In genomic region chr14:64574773-64575172, GRCm38 (mm10) we compare ENCODE assay signal across 15 mouse cellular contexts.
DNase-seq lines count a peak whose midpoint lies in the region; ATAC-seq and TF ChIP-seq lines count a peak whose summit lies in the region.
"Had no signal": no experiment of that assay in that cellular context is flagged by ENCODE, and none has a peak within 500 bp of the region (broad histone marks: within the 10 kb centered on the region; RNA-seq: fewer than 3 reads in every experiment).

No protein-coding gene starts in this region.

- no peak for TF ChIP-seq CTCF in left cerebral cortex, adult 2 months (IDR thresholded peaks at IDR 0.05)
- TF ChIP-seq CTCF in liver, postnatal 0 days (IDR thresholded peaks at IDR 0.05; ENCODE audit: low read depth) = no peak

- WGBS in forebrain, embryonic 14.5 days = 69% methylated on average over 6 of the region's 6 CpGs
- WGBS in hindbrain, embryonic 14.5 days = 59% methylated on average over 6 of the region's 6 CpGs
- WGBS in neural tube, embryonic 12.5 days = 69% methylated on average over 6 of the region's 6 CpGs
- WGBS in liver, postnatal 0 days (ENCODE audit: insufficient replicate concordance) = 67% methylated on average over 6 of the region's 6 CpGs

- intact Hi-C loops in left cerebral cortex, adult 2 months (cut with DNase I) = no loop called here

- H3K9me3 ChIP-seq in forebrain, embryonic 14.5 days (replicated peaks; ENCODE audit: control insufficient read depth, low read length) = no peaks in the 10 kb centered on the region
- H3K9me3 ChIP-seq in hindbrain, embryonic 14.5 days (ENCODE audit: control insufficient read depth, low read length) = no peaks in the 10 kb centered on the region
- no peaks in the 10 kb centered on the region for H3K9me3 ChIP-seq in neural tube, embryonic 12.5 days
- no peaks in the 10 kb centered on the region for H3K9me3 ChIP-seq in liver, postnatal 0 days (ENCODE audit: low read length)
- H3K9me3 ChIP-seq: liver, embryonic 15.5 days had no signal

- no peaks in the 10 kb centered on the region for H3K36me3 ChIP-seq in forebrain, embryonic 14.5 days (ENCODE audit: control insufficient read depth, insufficient read depth, low read length)
- no peaks in the 10 kb centered on the region for H3K36me3 ChIP-seq in hindbrain, embryonic 14.5 days (replicated peaks; ENCODE audit: control insufficient read depth, insufficient read depth)
- H3K36me3 ChIP-seq in neural tube, embryonic 12.5 days = no peaks in the 10 kb centered on the region
- H3K36me3 ChIP-seq in liver, postnatal 0 days (replicated peaks; ENCODE audit: insufficient read depth, low read length) = no peaks in the 10 kb centered on the region
- H3K36me3 ChIP-seq: liver, embryonic 15.5 days had no signal

- H3K27ac ChIP-seq in left cerebral cortex, adult 2 months = peak overlapping the region; percentile 99
- peak overlapping the region; percentile 72; the same call in 1 of the 2 replicates for H3K27ac ChIP-seq in forebrain, embryonic 14.5 days (ENCODE audit: low read depth, low read length)
- peak overlapping the region; percentile 95 for H3K27ac ChIP-seq in hindbrain, embryonic 14.5 days
- no peak overlapping the region; the same call in 1 of the 2 replicates for H3K27ac ChIP-seq in neural tube, embryonic 12.5 days
- H3K27ac ChIP-seq in liver, postnatal 0 days (ENCODE audit: low read depth) = no peak overlapping the region
- H3K27ac ChIP-seq: heart, adult 2 months; liver, embryonic 15.5 days; stomach, postnatal 0 days had no signal

- H3K4me2 ChIP-seq in forebrain, embryonic 14.5 days (ENCODE audit: low read length) = peak overlapping the region; percentile 41
- H3K4me2 ChIP-seq in hindbrain, embryonic 14.5 days (replicated peaks) = peak overlapping the region; percentile 57
- peak overlapping the region; percentile 49 for H3K4me2 ChIP-seq in neural tube, embryonic 12.5 days (replicated peaks)
- no peak overlapping the region for H3K4me2 ChIP-seq in liver, postnatal 0 days (ENCODE audit: low read depth, low read length)
- H3K4me2 ChIP-seq: liver, embryonic 15.5 days had no signal

- no peaks in the 10 kb centered on the region for H3K27me3 ChIP-seq in forebrain, embryonic 14.5 days (replicated peaks; ENCODE audit: control insufficient read depth, insufficient read depth, low read length)
- H3K27me3 ChIP-seq in hindbrain, embryonic 14.5 days (ENCODE audit: control insufficient read depth, insufficient read depth, low read length) = no peaks in the 10 kb centered on the region
- no peaks in the 10 kb centered on the region for H3K27me3 ChIP-seq in neural tube, embryonic 12.5 days (replicated peaks)
- 0 out of 2 replicates have a peak, but pooled peaks cover 1% of the 10 kb centered on the region for H3K27me3 ChIP-seq in liver, postnatal 0 days (ENCODE audit: insufficient read depth, low read length)

- H3K4me3 ChIP-seq in left cerebral cortex, adult 2 months = peak overlapping the region; percentile 57
- H3K4me3 ChIP-seq in forebrain, embryonic 14.5 days (ENCODE audit: low read depth, low read length) = peak overlapping the region; percentile 14
- peak overlapping the region; percentile 39 for H3K4me3 ChIP-seq in hindbrain, embryonic 14.5 days (replicated peaks; ENCODE audit: low read length)
- peak overlapping the region; percentile 28 for H3K4me3 ChIP-seq in neural tube, embryonic 12.5 days
- no peak overlapping the region for H3K4me3 ChIP-seq in liver, postnatal 0 days (ENCODE audit: low read depth, low read length)
- H3K4me3 ChIP-seq: heart, adult 2 months; liver, embryonic 15.5 days had no signal

- ATAC-seq in forebrain, embryonic 14.5 days = no peak
- 0 out of 2 replicates have a peak, but pooled peaks have one; percentile 3 for ATAC-seq in hindbrain, embryonic 14.5 days (ENCODE audit: low FRiP score)
- no peak for ATAC-seq in neural tube, embryonic 12.5 days (ENCODE audit: low FRiP score, low read depth)
- ATAC-seq in liver, postnatal 0 days = no peak

- peak overlapping the region; percentile 48 for H3K9ac ChIP-seq in forebrain, embryonic 14.5 days (ENCODE audit: low read length)
- H3K9ac ChIP-seq in hindbrain, embryonic 14.5 days = peak overlapping the region; percentile 72
- peak overlapping the region; percentile 52 for H3K9ac ChIP-seq in neural tube, embryonic 12.5 days
- H3K9ac ChIP-seq in liver, postnatal 0 days (replicated peaks) = no peak overlapping the region
- H3K9ac ChIP-seq: liver, embryonic 15.5 days had no signal

- TF ChIP-seq EP300 in liver, postnatal 0 days (IDR thresholded peaks at IDR 0.05; ENCODE audit: low read depth) = no peak

- DNase-seq in left cerebral cortex, adult 2 months (ENCODE audit: extremely low spot score in 1 of 2, low spot score in 2 of 2) = no peak
- DNase-seq in left cerebral cortex, adult 18-20 months (ENCODE audit: low spot score in 2 of 2) = no peak
- no peak for DNase-seq in forebrain, embryonic 14.5 days (ENCODE audit: low spot score)
- DNase-seq in hindbrain, embryonic 14.5 days (ENCODE audit: low spot score) = peak; percentile 25
- no peak for DNase-seq in gastrocnemius, adult 8-10 months (ENCODE audit: low spot score in 2 of 2)
- no peak for DNase-seq in urinary bladder, postnatal 36 days (ENCODE audit: low spot score in 2 of 2)
- no peak for DNase-seq in liver, postnatal 0 days
- DNase-seq: heart, adult 2 months; kidney, postnatal 36 days; layer of hippocampus, postnatal 36 days; lung, postnatal 36 days; thymus, postnatal 36 days had no signal

- peaks cover 6% of the 10 kb centered on the region; the same call in 1 of the 2 replicates for H3K4me1 ChIP-seq in forebrain, embryonic 14.5 days (ENCODE audit: control insufficient read depth, insufficient read depth, low read length)
- H3K4me1 ChIP-seq in hindbrain, embryonic 14.5 days (replicated peaks; ENCODE audit: control insufficient read depth, insufficient read depth, low read length) = peaks cover 12% of the 10 kb centered on the region
- peaks cover 11% of the 10 kb centered on the region; the same call in 1 of the 2 replicates for H3K4me1 ChIP-seq in neural tube, embryonic 12.5 days
- H3K4me1 ChIP-seq in liver, postnatal 0 days (ENCODE audit: insufficient read depth) = no peaks in the 10 kb centered on the region
- H3K4me1 ChIP-seq: liver, embryonic 15.5 days had no signal

Comparison
In these comparisons a context has a peak if more than half of its experiments do, and no peak if none do; other contexts are left out.
1. H3K27ac ChIP-seq: peak in left cerebral cortex, adult 2 months (single experiment), forebrain, embryonic 14.5 days (single experiment) and hindbrain, embryonic 14.5 days (single experiment); none in neural tube, embryonic 12.5 days (single experiment) and liver, postnatal 0 days (single experiment).